Mouse (Mus musculus): ENCODE measurements around the gene Man2a1. TPM values are rescaled to one million over a fixed set of nuclear protein-coding genes. Genes with fewer than 3 reads are reported as not detected.

Man2a1 gene
- 8.0 and 9.7 TPM in 2 replicates for polyA plus RNA-seq (2012; rRNA removed)

GRCm38 (mm10) chr17:64600372-64601090 lies at the start of gene Man2a1:
Gene Man2a1, plus strand, starts transcription at chr17:64600736.

Other genes with a start within 250 kb of the Man2a1 start
- not detected in 2 replicates for gene 4930583I09Rik, start 235.3 kb downstream of the Man2a1 start, polyA plus RNA-seq (2012; rRNA removed)

Data from liver, embryonic 14 days (tissue).